Mouse (Mus musculus): ENCODE measurements at regions not wholly inside any gene's neighbourhood (a gene's known extent, or its start where the extent isn't known, plus 50 kb on each side); places are given as distances from the start of the nearest gene placed in this dataset.

GRCm38 (mm10) chr1:154995778-154996390 is 103.6 kb downstream of the Ier5 start:
- H3K4me1 ChIP-seq (replicated peaks) = peaks cover 6% of the 10 kb centered on the region; the same call in 1 of the 2 replicates
- no peaks in the 10 kb centered on the region; the same call in 1 of the 2 replicates for H3K9me3 ChIP-seq (replicated peaks)
- no peak for ATAC-seq (ENCODE audit: insufficient number of reproducible peaks, low FRiP score)
- no peaks in the 10 kb centered on the region for H3K36me3 ChIP-seq
- no peak overlapping the region for H3K27ac ChIP-seq (ENCODE audit: poor library complexity, severe bottlenecking)
- no peak overlapping the region for H3K4me2 ChIP-seq
- no peak overlapping the region for H3K4me3 ChIP-seq
- WGBS = 60% methylated on average over 9 of the region's 9 CpGs
- no peaks in the 10 kb centered on the region for H3K27me3 ChIP-seq (replicated peaks)
- H3K9ac ChIP-seq = no peak overlapping the region

GRCm38 (mm10) chr1:154993927-154994856 is 105.2 kb downstream of the Ier5 start:
- Histone ChIP-seq H3K4me2 (no peak overlapping the region), H3K4me3 (no peak overlapping the region), H3K27ac (ENCODE audit: poor library complexity, severe bottlenecking) (no peak overlapping the region), H3K27me3 (replicated peaks) (no peaks in the 10 kb centered on the region), H3K9me3 (replicated peaks) (no peaks in the 10 kb centered on the region), H3K9ac (no peak overlapping the region), H3K36me3 (no peaks in the 10 kb centered on the region), H3K4me1 (replicated peaks) (peaks cover 6% of the 10 kb centered on the region; the same call in 1 of the 2 replicates)
- 79% methylated on average over 21 of the region's 21 CpGs for WGBS
- no peak for ATAC-seq (ENCODE audit: insufficient number of reproducible peaks, low FRiP score)

- Histone ChIP-seq H3K9ac (no peak overlapping the region), H3K9me3 (replicated peaks) (peaks cover 4% of the 10 kb centered on the region), H3K4me3 (no peak overlapping the region), H3K27ac (ENCODE audit: poor library complexity, severe bottlenecking) (no peak overlapping the region), H3K4me2 (no peak overlapping the region), H3K4me1 (replicated peaks) (no peaks in the 10 kb centered on the region; the same call in 1 of the 2 replicates), H3K27me3 (replicated peaks) (no peaks in the 10 kb centered on the region), H3K36me3 (no peaks in the 10 kb centered on the region)
- WGBS = 34% methylated on average over 7 of the region's 7 CpGs
- no peak for ATAC-seq (ENCODE audit: insufficient number of reproducible peaks, low FRiP score)
These were observed 99.0 kb upstream of the Cacna1e start for GRCm38 (mm10) chr1:154983325-154983724.

- no peak overlapping the region for H3K27ac ChIP-seq (ENCODE audit: poor library complexity, severe bottlenecking)
- H3K36me3 ChIP-seq = no peaks in the 10 kb centered on the region
- H3K4me3 ChIP-seq = no peak overlapping the region
- peaks cover 4% of the 10 kb centered on the region for H3K9me3 ChIP-seq (replicated peaks)
- no peak overlapping the region for H3K4me2 ChIP-seq
- no peak for ATAC-seq (ENCODE audit: insufficient number of reproducible peaks, low FRiP score)
- H3K27me3 ChIP-seq (replicated peaks) = no peaks in the 10 kb centered on the region
- 85% methylated on average over 9 of the region's 9 CpGs for WGBS
- H3K4me1 ChIP-seq (replicated peaks) = no peaks in the 10 kb centered on the region; the same call in 1 of the 2 replicates
- H3K9ac ChIP-seq = no peak overlapping the region
These were observed 98.5 kb upstream of the Cacna1e start for GRCm38 (mm10) chr1:154982836-154983235.

GRCm38 (mm10) chr1:154981687-154982086 is 97.4 kb upstream of the Cacna1e start:
- H3K27ac ChIP-seq (ENCODE audit: poor library complexity, severe bottlenecking) = no peak overlapping the region
- H3K4me3 ChIP-seq = no peak overlapping the region
- no peaks in the 10 kb centered on the region for H3K27me3 ChIP-seq (replicated peaks)
- WGBS = 73% methylated on average over 8 of the region's 8 CpGs
- no peaks in the 10 kb centered on the region; the same call in 1 of the 2 replicates for H3K4me1 ChIP-seq (replicated peaks)
- ATAC-seq (ENCODE audit: insufficient number of reproducible peaks, low FRiP score) = no peak
- H3K9me3 ChIP-seq (replicated peaks) = no peaks in the 10 kb centered on the region
- H3K9ac ChIP-seq = no peak overlapping the region
- no peaks in the 10 kb centered on the region for H3K36me3 ChIP-seq
- no peak overlapping the region for H3K4me2 ChIP-seq

GRCm38 (mm10) chr1:154975732-154976131 is 91.4 kb upstream of the Cacna1e start:
- H3K4me3 ChIP-seq = no peak overlapping the region
- no peak for ATAC-seq (ENCODE audit: insufficient number of reproducible peaks, low FRiP score)
- no peak overlapping the region for H3K4me2 ChIP-seq
- no peaks in the 10 kb centered on the region for H3K27me3 ChIP-seq (replicated peaks)
- H3K4me1 ChIP-seq (replicated peaks) = no peaks in the 10 kb centered on the region
- WGBS = 75% methylated on average over 4 of the region's 4 CpGs
- 0 out of 2 replicates have a peak, but pooled peaks cover 5% of the 10 kb centered on the region for H3K9me3 ChIP-seq (replicated peaks)
- no peak overlapping the region for H3K9ac ChIP-seq
- H3K27ac ChIP-seq (ENCODE audit: poor library complexity, severe bottlenecking) = no peak overlapping the region
- no peaks in the 10 kb centered on the region for H3K36me3 ChIP-seq

GRCm38 (mm10) chr1:154961271-154961670 is 77.0 kb upstream of the Cacna1e start:
- ATAC-seq (ENCODE audit: insufficient number of reproducible peaks, low FRiP score) = no peak
- no peak overlapping the region for H3K4me3 ChIP-seq
- H3K9me3 ChIP-seq (replicated peaks) = no peaks in the 10 kb centered on the region; the same call in 1 of the 2 replicates
- peaks cover 4% of the 10 kb centered on the region; the same call in 1 of the 2 replicates for H3K4me1 ChIP-seq (replicated peaks)
- no peak overlapping the region for H3K4me2 ChIP-seq
- H3K9ac ChIP-seq = no peak overlapping the region
- 0 out of 2 replicates have a peak, but pooled peaks cover 6% of the 10 kb centered on the region for H3K27me3 ChIP-seq (replicated peaks)
- WGBS = 78% methylated on average over 4 of the region's 4 CpGs
- H3K36me3 ChIP-seq = no peaks in the 10 kb centered on the region
- H3K27ac ChIP-seq (ENCODE audit: poor library complexity, severe bottlenecking) = no peak overlapping the region

GRCm38 (mm10) chr1:154956625-154957031 is 72.3 kb upstream of the Cacna1e start:
- 77% methylated on average over 5 of the region's 5 CpGs for WGBS
- H3K36me3 ChIP-seq = no peaks in the 10 kb centered on the region
- H3K27ac ChIP-seq (ENCODE audit: poor library complexity, severe bottlenecking) = no peak overlapping the region
- peaks cover 4% of the 10 kb centered on the region; the same call in 1 of the 2 replicates for H3K4me1 ChIP-seq (replicated peaks)
- H3K4me2 ChIP-seq = no peak overlapping the region
- no peak overlapping the region for H3K4me3 ChIP-seq
- no peaks in the 10 kb centered on the region for H3K9me3 ChIP-seq (replicated peaks)
- no peak for ATAC-seq (ENCODE audit: insufficient number of reproducible peaks, low FRiP score)
- H3K9ac ChIP-seq = no peak overlapping the region
- H3K27me3 ChIP-seq (replicated peaks) = 0 out of 2 replicates have a peak, but pooled peaks cover 6% of the 10 kb centered on the region

GRCm38 (mm10) chr1:154952679-154953078 is 68.4 kb upstream of the Cacna1e start:
- H3K27ac ChIP-seq (ENCODE audit: poor library complexity, severe bottlenecking) = no peak overlapping the region
- H3K4me3 ChIP-seq = no peak overlapping the region
- no peak overlapping the region for H3K4me2 ChIP-seq
- 88% methylated on average over 2 of the region's 2 CpGs for WGBS
- H3K9me3 ChIP-seq (replicated peaks) = no peaks in the 10 kb centered on the region
- H3K4me1 ChIP-seq (replicated peaks) = no peaks in the 10 kb centered on the region
- H3K9ac ChIP-seq = no peak overlapping the region
- no peak for ATAC-seq (ENCODE audit: insufficient number of reproducible peaks, low FRiP score)
- H3K27me3 ChIP-seq (replicated peaks) = no peaks in the 10 kb centered on the region
- no peaks in the 10 kb centered on the region for H3K36me3 ChIP-seq

All from heart, embryonic 12.5 days (tissue).